Mouse (Mus musculus) heart, adult 18-20 months (tissue): ENCODE measurements at regions not wholly inside any gene's neighbourhood (a gene's known extent, or its start where the extent isn't known, plus 50 kb on each side); places are given as distances from the start of the nearest gene placed in this dataset.
"Not testable (repeated sequence)": the region's sequence is repeated elsewhere in the genome, so short reads cannot be mapped to it uniquely, and the experiment has no call there.

Experiments used
- DNase-seq, 2 experiments: peaks; one replicate each; pipeline ENCODE4 v3.0.0; 2021 to 2022; ENCODE audit warnings: mixed read lengths in 1 of 2

DNA sequence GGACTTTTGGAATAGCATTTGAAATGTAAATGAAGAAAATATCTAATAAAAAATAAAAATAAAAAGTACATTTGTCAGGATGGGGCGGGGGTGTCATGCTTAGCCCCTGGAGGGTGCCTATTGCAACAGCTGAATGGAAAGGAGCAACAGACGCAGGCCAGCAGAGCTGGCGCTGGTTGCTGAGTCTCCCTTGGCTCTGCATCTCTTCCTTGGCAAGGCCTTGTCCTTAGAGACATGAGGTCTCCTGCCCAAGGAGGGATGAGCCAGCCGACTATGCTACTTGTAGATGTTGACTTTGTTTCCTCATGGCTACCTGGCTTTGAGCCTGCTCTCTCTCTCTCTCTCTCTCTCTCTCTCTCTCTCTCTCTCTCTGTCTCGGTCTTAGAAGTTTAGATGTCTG lies 166.4 kb downstream of the Opa1 start:
- DNase-seq: peak; percentile 69 to 80

DNA sequence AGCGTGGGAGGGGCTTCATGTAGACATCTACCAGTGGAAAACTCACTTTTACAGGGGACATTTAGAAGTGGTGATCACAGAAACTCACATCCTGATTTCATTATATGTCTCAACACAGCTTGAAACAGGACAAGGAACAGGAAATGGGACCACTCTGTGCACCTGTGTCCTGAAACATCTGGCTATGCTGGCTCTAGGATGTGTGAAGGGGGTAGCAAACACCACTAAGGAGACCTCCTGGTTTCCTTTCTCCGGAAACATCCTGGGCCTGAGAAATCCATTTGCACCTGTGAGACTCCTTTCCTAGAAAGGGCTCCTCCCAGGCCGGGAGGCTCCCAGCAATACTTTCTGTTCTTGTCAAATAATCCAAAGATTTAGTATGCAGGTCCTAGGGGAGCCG lies 167.1 kb downstream of the Opa1 start:
- no peak for DNase-seq

DNA sequence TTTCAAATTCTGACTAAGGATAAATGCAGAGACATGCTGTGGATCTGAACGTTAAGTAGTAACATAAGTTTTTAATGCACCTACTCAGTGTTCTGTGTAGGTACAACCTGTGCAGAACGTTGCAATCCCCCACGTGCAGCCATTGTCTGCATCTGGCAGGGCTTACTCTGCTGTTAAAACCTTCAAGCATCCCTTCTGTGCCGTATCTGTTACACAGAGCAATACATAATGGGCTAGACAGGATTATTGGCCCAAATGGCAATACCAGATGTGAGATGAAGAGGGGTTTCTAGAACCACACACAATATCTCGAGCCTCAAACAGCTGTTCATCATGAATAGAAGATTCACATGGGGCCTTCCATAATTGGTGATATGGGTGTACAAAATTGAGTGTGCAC lies 170.0 kb downstream of the Opa1 start:
- no peak for DNase-seq

DNA sequence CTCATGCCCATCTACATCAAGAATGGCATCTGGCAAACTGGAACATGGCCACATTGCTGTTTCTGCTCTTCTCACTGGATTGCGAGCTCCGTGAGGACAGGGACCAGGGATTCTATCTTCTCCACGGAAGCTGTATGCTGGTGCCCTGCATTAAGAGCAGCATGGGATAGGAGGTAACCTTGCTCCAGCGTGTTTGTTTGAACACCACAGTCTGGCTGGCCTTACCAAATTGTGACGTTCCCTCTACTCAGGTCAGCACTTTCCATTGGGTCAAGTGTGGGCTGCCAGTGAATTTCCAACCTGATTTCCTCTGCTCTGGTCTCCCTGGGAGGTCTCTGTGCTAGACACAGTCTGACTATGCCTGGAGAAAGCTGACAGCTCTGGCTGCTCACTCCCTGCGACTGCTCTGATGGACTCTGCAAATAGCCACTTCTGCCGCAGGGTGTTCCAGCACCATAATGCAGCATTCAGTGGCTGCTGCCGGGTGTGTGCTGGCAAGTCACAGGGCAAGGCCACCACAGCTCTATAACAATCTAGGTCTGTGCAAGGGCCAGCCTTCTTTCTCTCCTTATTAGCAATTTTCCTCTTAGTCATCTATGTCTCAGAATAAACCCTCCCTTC lies 175.6 kb downstream of the Opa1 start:
- DNase-seq: no peak

DNA sequence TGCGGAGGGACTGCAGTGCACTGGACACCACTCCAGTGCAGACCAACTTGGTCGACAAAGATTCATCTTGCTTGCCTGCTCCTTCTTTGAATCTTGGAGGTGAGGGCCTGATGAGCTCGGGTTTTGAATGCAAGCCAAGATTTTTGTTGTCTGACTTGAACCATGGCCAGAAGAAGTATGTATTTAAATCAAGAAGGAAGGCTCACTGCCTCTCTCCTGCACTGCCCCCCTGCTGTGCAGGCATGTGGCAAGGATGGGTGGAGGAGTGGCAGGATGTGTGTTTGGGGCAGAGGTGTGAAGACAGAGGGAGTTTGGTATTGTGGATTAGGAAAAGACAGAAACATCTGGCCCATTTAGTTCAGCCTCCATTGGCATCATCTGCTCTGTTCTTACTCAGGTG lies 179.1 kb downstream of the Opa1 start:
- DNase-seq: no peak

DNA sequence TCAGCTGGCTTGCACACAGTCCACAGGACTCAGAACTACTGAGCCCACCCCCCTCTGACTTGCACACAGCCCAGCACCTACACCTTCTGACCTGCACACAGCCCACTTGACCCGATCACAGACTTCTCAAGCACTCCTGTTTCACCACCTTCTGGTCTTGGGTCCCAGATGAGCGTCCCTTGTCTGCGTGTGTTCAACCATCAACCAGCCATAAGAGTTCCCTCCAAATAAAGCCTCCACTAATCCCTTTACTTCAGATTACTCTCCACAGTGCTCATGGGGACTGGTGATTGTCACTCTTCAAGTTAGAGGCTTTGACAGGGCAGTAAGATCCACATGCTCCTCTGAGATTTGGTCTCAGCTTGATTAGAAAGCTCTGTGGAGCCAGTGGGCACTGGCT lies 180.3 kb downstream of the Opa1 start:
- no peak for DNase-seq

DNA sequence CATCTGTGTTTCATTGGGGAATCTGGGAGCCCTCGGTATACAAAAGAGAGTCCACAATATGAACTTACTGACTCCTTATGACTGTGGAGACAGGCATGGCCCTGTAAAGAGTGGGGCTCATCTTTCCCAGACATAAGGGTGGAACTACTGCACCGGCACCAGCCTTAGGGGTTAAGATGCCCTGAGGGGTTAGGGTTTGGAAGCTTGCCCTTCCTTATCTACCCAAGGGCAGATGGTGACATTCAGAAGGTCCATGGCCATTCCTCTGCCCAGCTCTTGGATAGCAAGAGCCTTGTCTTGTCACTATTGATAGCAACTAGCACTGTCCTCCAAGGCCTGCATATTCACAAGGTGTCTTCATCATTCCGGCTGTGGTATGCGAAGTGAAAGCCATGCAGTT lies 181.5 kb downstream of the Opa1 start:
- DNase-seq: no peak

DNA sequence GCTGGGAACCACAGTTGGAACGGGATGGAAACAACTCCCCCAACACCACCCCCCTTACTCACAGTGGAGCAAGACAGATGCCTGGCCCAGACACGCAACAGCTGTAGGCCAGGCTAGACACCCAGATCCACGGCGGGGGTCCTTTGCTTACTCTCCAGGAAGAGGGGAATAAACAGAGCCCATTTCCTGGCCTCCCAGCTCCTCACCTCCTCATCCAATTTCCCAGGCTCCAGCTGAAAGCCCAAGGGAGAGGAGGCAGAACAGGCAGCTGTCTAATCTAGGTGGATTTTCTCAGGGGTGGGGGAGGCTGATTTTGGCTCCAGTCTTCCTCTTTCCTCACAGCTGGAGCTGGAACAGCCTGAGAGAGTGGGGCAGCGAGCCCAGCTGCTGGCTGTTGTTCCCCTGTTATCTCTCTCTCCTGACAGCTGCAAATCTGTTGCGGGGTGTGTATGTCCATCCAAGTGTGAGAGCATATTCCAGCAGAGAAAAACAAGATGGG lies 182.7 kb downstream of the Opa1 start:
- DNase-seq: peak; percentile 86 to 94

DNA sequence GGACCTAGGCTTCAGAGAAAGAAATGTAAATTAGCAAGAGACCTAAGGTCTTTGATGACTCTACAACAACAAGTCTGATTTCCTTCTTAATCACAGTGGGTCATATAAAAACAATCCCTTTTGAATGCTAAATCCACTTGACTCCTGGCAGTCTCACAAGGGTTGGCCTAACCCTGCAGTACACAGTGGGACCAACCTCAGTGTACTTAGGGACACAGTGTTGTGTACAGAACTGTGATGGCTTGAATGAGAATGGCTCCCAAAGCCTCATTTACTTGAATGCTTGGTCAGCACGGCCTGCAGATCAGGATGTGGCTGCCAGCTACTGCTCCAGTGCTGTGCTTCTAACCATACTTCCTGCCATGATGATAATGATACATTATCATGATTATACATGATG lies 185.2 kb downstream of the Opa1 start:
- no peak for DNase-seq

DNA sequence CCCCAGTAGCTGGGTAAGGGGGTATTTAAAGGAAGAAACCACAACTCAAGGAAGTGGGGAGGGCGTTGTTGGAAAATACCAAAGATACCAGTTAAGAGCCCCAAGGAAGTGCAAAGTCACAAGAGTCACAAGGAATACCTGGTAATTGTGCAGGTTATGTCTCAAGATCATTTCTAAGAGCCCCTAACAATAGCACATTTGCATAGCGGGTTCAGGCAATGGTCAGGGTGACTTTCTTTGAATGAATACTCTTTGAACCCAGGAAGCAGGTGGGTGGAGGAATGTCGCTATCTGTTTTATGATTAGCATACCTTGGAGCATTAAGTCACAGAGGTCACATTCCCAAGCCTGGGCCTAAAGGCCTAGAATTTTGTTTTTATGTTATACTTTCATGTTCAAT lies 186.7 kb downstream of the Opa1 start:
- DNase-seq: not testable (repeated sequence)

DNA sequence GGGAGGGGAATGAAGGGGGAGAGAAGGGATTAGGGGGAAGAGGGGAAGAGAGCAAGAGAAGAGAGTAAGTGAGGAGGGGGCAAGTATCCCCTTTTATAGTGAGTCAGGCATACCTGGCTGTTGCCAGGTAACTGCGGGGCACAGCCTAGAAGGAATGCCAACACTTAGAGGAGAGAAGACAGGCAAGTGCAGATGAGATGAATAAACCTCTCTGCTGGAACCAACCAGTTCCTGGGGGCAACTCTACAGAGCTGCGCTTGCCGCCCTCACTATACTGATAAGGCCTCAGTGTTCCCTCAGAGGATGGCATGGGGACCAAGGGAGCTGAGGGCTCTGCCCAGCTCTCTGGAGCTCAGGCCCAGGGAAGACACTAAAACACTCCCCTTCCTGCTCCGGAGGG lies 192.2 kb downstream of the Opa1 start:
- DNase-seq: no peak

DNA sequence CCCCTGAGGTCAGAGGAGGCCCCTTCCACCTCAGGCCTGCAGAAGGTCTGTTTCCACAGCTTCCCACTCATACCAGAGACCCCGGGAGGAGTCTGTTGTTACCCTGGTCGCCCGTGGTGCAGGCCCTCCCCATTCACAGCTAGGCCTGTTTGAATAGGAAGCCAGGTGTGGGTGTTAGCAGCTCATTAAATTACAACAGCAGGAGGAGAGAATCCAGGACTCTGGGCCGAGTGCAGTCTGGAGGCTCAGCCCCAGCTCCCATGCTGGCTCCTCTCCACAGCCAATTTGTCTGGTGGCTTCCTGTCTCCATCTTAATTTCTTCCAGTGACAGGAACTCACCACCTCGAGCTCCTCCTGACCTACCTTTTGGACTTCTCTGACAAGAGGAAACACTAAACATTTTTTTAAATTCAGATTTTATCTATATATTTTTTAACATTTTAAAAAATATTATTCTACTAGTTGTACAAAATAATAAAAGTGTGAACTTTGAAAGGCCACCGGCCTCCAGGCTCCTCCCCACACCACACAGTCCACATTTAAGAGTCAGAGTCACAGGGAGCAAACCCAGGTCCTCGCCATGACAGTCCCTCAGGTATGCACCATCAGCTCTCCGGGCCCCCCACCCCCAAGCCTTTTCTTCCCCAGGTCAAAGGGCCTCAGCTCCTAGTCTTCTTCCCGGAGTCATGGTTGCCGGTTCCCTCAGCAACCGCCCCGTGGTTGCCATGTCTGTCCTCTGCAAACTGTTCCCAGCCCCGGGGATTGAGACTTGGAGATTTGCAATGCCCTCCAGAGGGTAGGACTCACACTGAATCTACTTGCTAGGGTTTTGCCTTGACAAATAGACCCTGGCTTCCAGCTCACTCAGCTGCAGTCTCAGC lies 192.8 kb downstream of the Opa1 start:
- no peak for DNase-seq

DNA sequence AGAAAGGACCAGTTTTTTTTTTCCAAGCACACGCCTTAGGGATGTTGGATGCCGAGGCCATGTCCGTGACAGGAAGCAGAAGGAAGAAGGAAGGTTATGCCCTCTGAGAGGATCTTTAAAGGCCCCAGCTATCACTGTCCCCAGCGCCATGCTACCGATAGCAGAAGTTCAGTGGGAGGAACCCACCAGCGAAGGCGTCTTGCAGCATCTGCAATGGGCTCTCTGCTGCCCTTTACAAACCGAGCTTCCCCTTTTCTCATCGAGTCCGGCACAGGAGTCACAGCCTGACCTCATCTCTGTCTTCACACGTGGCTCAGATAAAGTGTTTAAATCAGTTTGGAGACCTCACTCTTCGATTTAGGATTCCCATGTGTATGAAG lies 193.5 kb downstream of the Opa1 start:
- no peak for DNase-seq

DNA sequence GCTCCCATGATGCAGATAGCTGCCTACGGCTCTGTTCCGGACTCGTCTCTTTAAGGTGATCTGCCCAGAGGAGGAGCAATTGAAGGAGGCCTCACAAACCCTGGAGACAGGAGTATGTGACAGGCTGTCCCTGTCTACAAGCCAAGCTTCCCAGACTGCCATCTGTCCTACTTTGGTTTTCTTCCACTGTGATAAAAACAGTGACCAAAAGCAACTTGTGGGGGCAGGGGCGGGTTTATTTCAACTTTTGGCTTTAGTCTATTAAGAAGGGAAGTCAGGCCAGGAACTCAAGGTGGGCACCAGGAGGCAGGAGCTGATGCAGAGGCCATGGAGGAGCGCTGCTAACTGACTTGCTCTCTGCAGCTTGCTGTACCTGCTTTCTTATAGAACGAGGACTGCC lies 193.9 kb downstream of the Opa1 start:
- peak in 1 of 2 experiments; percentile 21 for DNase-seq

DNA sequence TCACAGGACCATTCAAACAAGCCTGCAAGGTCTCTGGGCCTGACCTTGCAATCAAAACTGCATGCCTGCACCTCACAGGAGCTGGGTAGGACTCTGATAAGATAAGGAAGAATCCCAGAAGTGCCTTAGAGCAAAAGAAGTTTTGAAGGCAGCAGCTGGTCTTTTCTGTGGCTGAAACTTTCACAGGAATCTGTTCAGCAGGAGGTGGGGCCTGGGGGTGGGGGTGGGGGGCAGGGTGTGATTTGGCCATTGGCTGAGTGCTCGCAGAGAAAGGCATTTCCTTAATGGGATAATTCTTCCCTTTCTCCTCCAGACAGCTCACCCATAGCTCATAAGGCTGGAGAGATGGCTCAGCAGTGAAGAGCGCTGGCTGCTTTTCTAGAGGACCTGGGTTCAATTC lies 195.8 kb downstream of the Opa1 start:
- no peak for DNase-seq

DNA sequence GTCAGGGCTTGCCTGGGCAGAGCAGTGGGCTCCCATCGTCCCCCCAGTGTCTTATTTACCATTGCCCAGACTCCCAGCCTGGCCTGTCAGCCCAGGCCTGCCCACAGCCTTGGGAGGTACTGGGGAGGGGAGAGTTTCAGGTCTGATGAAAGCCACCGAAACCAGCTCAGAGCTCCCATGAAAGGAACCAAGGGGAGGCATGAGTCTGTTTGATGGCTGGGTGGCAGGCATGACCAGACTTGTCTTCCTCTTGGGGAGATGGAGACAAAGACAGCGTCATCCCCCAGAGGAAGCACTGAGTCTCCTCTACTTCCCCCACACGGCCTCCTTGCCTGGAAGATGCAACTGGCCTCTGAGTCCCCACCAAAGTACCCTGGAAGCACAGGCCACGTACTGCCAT lies 196.7 kb downstream of the Opa1 start:
- DNase-seq: no peak

DNA sequence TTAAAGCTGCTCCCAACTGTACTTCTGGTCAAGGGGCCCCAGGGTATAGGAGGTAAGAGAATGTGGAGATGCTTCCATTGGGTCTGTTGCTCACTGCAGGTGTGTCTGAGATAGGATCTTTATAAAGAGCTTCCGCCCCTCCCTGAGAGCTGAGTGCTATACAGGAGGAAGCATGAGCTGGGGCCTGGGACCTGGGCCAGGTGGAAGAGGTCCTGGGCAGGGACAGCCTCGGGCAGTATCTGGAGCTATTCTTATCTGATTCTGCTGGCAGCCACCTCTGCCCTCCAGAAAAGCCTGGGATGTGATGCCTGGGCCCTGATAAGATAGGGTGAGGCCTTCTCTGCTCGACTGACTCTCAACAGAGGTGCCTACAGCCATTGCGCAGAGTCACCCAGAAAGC lies 203.3 kb downstream of the Opa1 start:
- no peak for DNase-seq

DNA sequence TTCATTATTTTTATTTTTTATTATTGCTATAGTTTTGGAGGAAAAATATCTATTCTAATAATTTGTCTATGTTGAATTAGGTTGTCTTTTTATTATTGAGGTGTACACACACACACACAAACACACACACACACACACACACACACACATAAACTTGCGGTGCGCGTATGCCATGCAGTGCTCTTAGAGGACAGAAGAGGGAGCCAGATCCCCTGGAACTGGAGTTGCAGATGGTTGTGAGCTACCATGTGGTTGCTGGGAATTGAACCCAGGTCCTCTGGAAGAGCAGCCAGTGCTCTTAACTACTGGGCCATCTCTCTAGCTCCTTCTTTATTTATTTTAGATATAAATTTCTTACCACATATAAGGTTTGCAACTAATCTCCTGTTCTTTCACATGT lies 206.0 kb downstream of the Opa1 start:
- DNase-seq: no peak

DNA sequence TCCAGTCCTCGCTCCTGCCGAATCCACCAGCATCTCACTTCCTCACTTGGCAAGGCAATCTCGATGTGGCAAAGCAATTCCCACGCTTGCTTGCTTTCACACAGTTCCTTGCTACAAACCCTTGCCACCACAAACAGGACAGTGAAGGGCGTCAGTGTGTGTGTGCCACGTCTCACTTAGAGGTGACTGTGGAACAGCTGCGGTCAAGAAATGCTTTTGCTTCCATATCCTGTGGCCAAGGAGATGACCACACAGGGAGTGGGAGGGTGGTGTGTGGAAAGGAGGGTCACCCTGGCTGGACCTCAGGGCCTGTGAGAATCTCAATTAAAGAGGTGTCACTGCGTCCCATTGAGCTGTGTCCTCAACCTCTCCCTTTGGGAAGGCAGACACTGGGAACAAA lies 207.4 kb downstream of the Opa1 start:
- DNase-seq: no peak

DNA sequence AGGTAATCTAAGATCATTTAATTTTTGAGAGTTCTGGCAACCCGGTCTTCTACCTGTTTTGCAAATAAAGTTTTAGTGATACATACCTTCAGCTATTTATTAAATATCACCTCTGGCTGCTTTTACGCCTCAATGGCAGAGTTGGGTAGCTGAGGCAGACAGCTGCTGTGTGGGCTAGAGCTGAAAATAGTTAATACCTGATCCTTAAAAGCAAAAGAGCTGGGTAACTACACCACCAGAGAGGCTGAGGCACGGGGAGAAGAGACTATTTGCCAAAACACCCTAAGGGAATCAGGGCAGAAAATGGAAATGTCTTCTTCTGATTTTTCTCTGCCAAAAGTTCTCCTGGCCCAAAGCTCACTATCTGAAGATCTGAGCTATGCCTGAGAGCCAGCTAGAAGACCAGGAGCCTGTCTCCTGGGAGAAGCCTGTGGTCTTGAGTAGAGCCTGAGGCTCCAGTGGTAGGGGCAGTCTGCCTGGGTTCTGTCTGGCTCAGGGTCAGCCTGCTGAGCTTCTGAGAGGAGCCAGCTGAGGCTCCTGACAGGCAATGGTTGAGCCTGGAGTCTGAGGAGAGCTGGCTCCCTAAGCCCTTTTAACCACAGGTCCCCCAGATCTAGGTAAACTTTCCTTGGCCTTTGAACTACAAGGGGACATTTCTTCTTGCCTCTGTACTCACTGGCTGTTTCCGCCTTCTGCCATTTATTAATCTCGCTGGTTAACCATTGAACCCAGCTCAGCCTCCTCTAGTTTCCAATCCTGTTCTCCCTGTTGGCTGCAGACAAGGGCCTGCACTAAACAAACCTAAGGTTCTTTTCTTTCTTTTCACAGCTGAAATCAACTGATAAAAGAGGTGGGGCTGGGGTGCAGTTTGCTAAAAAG lies 208.7 kb downstream of the Opa1 start:
- DNase-seq: no peak

DNA sequence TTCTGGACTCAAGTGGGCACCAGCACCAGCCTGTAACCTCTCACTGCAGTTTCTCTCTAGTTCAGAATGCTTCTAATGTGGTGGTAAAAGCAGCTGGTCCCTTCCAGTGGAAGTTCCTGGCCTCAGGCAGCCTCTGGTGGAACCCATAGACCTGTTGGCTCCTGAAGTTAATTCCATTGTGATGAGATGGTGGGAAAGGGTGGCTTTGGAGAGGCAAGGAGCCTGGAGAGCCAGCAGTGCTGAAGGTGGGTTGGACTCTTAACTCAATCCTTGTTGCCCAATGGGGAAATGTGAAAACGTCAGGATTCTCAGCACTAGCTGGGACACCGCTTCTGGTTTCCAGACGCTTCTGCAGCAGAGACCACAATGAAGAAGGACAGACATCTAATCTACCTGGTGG lies 210.9 kb downstream of the Opa1 start:
- no peak for DNase-seq

DNA sequence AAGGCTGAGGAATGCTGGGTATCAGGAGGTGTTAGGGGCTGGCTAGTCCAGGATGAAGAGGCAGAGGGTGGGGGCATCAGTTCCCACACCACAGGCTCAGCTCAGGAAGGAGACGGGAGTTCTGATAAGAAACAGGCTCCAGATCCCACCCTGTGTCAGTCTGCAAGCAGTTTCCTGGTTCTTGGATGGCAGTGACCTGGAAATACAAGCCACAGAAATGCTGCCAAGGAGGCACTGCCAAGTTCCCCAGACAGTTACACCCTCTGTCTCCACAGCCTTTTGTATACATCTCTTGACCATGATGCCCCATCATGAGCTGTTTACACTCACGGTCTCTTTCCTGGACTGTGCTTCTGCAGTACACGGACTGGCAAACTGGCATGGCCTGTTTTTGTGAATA lies 220.1 kb downstream of the Opa1 start:
- DNase-seq: no peak

DNA sequence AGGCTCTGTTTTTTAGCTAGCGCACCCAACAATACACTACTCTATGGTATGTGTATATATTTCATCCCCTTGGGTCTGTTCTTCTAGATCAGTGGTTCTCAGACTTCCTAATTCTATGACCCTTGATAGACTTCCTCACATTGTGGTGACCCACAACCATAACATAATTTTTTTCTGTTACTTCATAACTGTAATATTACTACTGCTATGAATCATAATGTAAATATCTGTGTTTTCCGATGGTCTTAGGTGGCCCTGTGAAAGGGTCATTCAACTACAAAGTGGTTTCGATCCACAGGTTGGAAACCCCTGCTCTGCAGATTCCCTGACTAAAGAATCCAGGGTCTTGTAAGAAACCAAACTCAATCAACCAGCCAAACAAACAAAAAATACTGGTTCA lies 220.8 kb downstream of the Opa1 start:
- no peak for DNase-seq
